In genomic region chr7:28488030-28488491, GRCm38 (mm10) we compare ENCODE assay signal across 8 mouse cellular contexts. TPM values are rescaled to one million over a fixed set of nuclear protein-coding genes. Genes with fewer than 3 reads are reported as not detected.
DNase-seq lines count a peak whose midpoint lies in the region; ATAC-seq lines count a peak whose summit lies in the region.

No protein-coding gene starts in this region.

- no peak overlapping the region; the same call in 1 of the 2 replicates for H3K27ac ChIP-seq in stomach, embryonic 16.5 days (ENCODE audit: low read length)

- H3K9me3 ChIP-seq in stomach, embryonic 16.5 days (replicated peaks; ENCODE audit: control insufficient read depth, low read length): no peaks in the 10 kb centered on the region

- H3K36me3 ChIP-seq in stomach, embryonic 16.5 days (ENCODE audit: control insufficient read depth, insufficient read depth, low read length): no peaks in the 10 kb centered on the region

- WGBS in stomach, embryonic 16.5 days: 4% methylated on average over 16 of the region's 16 CpGs

- peak; percentile 11 for DNase-seq in gastrocnemius, postnatal 14 days
- no peak for DNase-seq in gastrocnemius, adult 18-20 months (ENCODE audit: low spot score)
- DNase-seq in NIH3T3 (ENCODE audit: low read depth): peak; percentile 72
- DNase-seq in frontal cortex, postnatal 36 days (ENCODE audit: low spot score in 2 of 2): peak; percentile 42 to 51
- peak; percentile 40 to 61 for DNase-seq in kidney, postnatal 4 days
- peak; percentile 48 for DNase-seq in lung, postnatal 10 days
- DNase-seq in ovary, adult 18-20 months (ENCODE audit: low spot score): no peak

- no peaks in the 10 kb centered on the region for H3K27me3 ChIP-seq in stomach, embryonic 16.5 days (ENCODE audit: control insufficient read depth, insufficient read depth, low read length)

- H3K4me1 ChIP-seq in stomach, embryonic 16.5 days (ENCODE audit: control insufficient read depth, insufficient read depth, low read length): peaks cover 3% of the 10 kb centered on the region; the same call in 1 of the 2 replicates

- intact Hi-C loops in gastrocnemius, postnatal 14 days (cut with DNase I; ENCODE audit: low total_unique reads): loop anchor here (10.0 kb wide), 1 partner anchor 57 kb away; the partner anchor contains the start of genes Nccrp1 and Sycn

- ATAC-seq in stomach, embryonic 16.5 days (ENCODE audit: insufficient read depth, low FRiP score): peak; percentile 78

- peak overlapping the region; percentile 51 for H3K4me2 ChIP-seq in stomach, embryonic 16.5 days (ENCODE audit: low read depth, low read length)

- H3K4me3 ChIP-seq in stomach, embryonic 16.5 days (replicated peaks; ENCODE audit: low read length): peak overlapping the region; percentile 27

- peak overlapping the region; percentile 47; the same call in 1 of the 2 replicates for H3K9ac ChIP-seq in stomach, embryonic 16.5 days (ENCODE audit: low read length)

RNA-seq across cellular contexts. Expression of gene Ifnl2, which starts 22.2 kb away (rescaled TPM):
- not detected for total RNA-seq in gastrocnemius, postnatal 14 days (2021)
- not detected for total RNA-seq in gastrocnemius, adult 18-20 months (2021)
- not detected in 2 replicates for polyA plus RNA-seq in stomach, embryonic 16.5 days (2015; fragmentation: Nextera tagmentation; extraction: Ambion mirVana)

RNA-seq across cellular contexts. Expression of gene Ifnl3, which starts 34.6 kb away (rescaled TPM):
- total RNA-seq in gastrocnemius, postnatal 14 days (2021): not detected
- total RNA-seq in gastrocnemius, adult 18-20 months (2021): not detected
- polyA plus RNA-seq in stomach, embryonic 16.5 days (2015; fragmentation: Nextera tagmentation; extraction: Ambion mirVana): not detected in 2 replicates

RNA-seq across cellular contexts. Expression of gene Lrfn1, which starts 36.3 kb away (rescaled TPM):
- 1 to 10 TPM; 1.2 to 1.4 TPM for total RNA-seq in gastrocnemius, postnatal 14 days (2021)
- under 1 TPM; 0.16 to 0.26 TPM for total RNA-seq in gastrocnemius, adult 18-20 months (2021)
- 1.0 and 1.7 TPM in 2 replicates for polyA plus RNA-seq in stomach, embryonic 16.5 days (2015; fragmentation: Nextera tagmentation; extraction: Ambion mirVana)

RNA-seq across cellular contexts. Expression of gene Gmfg, which starts 50.8 kb away (rescaled TPM):
- total RNA-seq in gastrocnemius, postnatal 14 days (2021): 1 to 10 TPM; 5.3 to 5.9 TPM
- total RNA-seq in gastrocnemius, adult 18-20 months (2021): 1 to 10 TPM in 1 of 2 experiments, under 1 TPM in 1; 0.82 to 1.8 TPM
- polyA plus RNA-seq in stomach, embryonic 16.5 days (2015; fragmentation: Nextera tagmentation; extraction: Ambion mirVana): 17.7 and 19.2 TPM in 2 replicates

RNA-seq across cellular contexts. Expression of gene Sycn, which starts 52.6 kb away (rescaled TPM):
- not detected for total RNA-seq in gastrocnemius, postnatal 14 days (2021)
- not detected for total RNA-seq in gastrocnemius, adult 18-20 months (2021)
- polyA plus RNA-seq in stomach, embryonic 16.5 days (2015; fragmentation: Nextera tagmentation; extraction: Ambion mirVana): 124 and 215 TPM in 2 replicates

Comparison
In these comparisons a context has a peak if more than half of its experiments do, and no peak if none do; other contexts are left out.
1. DNase-seq: peak in gastrocnemius, postnatal 14 days (single experiment), NIH3T3 (single experiment), frontal cortex, postnatal 36 days (2 of 2), kidney, postnatal 4 days (2 of 2) and lung, postnatal 10 days (single experiment); none in gastrocnemius, adult 18-20 months (single experiment) and ovary, adult 18-20 months (single experiment).